In the genomic region with DNA sequence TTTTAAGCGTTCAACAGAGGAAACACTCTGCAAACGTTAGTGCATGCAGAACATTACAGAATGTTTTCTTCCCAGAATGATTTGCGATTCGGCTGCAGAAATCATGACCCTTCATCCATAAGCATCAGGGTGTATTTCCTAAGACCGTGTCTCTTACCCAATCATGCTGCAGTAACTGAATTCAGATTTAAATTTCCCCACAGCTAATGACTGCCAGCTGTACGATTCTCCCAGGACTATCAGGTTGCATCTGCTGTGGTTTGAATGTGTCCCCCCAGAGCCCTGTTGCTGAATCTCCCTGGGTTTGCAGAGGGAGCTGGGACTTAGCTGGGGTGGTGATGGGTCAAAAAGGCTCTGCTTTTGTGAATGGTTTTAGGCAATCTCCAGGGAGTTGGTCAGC, we compare ENCODE assay signal across 10 mouse cellular contexts. TPM values are rescaled to one million over a fixed set of nuclear protein-coding genes. Genes with fewer than 3 reads are reported as not detected.
DNase-seq lines count a peak whose midpoint lies in the region; ATAC-seq lines count a peak whose summit lies in the region.
"Had no signal": no experiment of that assay in that cellular context is flagged by ENCODE, and none has a peak within 500 bp of the region (broad histone marks: within the 10 kb centered on the region; RNA-seq: fewer than 3 reads in every experiment).

No protein-coding gene starts in this region.

- WGBS in midbrain, embryonic 13.5 days = 53% methylated on average over 6 of the region's 6 CpGs
- 58% methylated on average over 6 of the region's 6 CpGs for WGBS in midbrain, embryonic 15.5 days
- WGBS in embryonic facial prominence, embryonic 11.5 days = 30% methylated on average over 6 of the region's 6 CpGs
- 39% methylated on average over 6 of the region's 6 CpGs for WGBS in hindbrain, embryonic 16.5 days

- no peak for ATAC-seq in midbrain, embryonic 13.5 days
- ATAC-seq in midbrain, embryonic 15.5 days (replicated peaks) = no peak
- 0 out of 2 replicates have a peak, but pooled peaks have one; percentile 31 for ATAC-seq in embryonic facial prominence, embryonic 11.5 days (replicated peaks; ENCODE audit: insufficient number of reproducible peaks, low FRiP score, low TSS enrichment, low read depth)
- ATAC-seq in hindbrain, embryonic 16.5 days = no peak

- peaks cover 10% of the 10 kb centered on the region; the same call in 1 of the 2 replicates for H3K27me3 ChIP-seq in midbrain, embryonic 13.5 days
- no peaks in the 10 kb centered on the region for H3K27me3 ChIP-seq in midbrain, embryonic 15.5 days (replicated peaks)
- peaks cover 2% of the 10 kb centered on the region; the same call in 1 of the 2 replicates for H3K27me3 ChIP-seq in embryonic facial prominence, embryonic 11.5 days (ENCODE audit: control insufficient read depth, insufficient read depth, low read length)
- no peaks in the 10 kb centered on the region for H3K27me3 ChIP-seq in hindbrain, embryonic 16.5 days (replicated peaks; ENCODE audit: control insufficient read depth, insufficient read depth, low read length)

- no peak overlapping the region for H3K4me3 ChIP-seq in midbrain, embryonic 13.5 days (replicated peaks)
- H3K4me3 ChIP-seq in midbrain, embryonic 15.5 days = no peak overlapping the region
- no peak overlapping the region for H3K4me3 ChIP-seq in embryonic facial prominence, embryonic 11.5 days (ENCODE audit: low read depth, low read length)
- H3K4me3 ChIP-seq in hindbrain, embryonic 16.5 days (ENCODE audit: low read length) = no peak overlapping the region
- H3K4me3 ChIP-seq: liver, embryonic 15.5 days had no signal

- DNase-seq in embryonic facial prominence, embryonic 11.5 days (ENCODE audit: low spot score) = peak; percentile 91
- no peak for DNase-seq in urinary bladder, adult 18-20 months (ENCODE audit: low spot score in 2 of 2)
- DNase-seq in thymus, postnatal 36 days = no peak
- no peak for DNase-seq in right cerebral cortex, postnatal 10 days (ENCODE audit: low spot score in 2 of 2)
- DNase-seq: gastrocnemius, postnatal 10 days had no signal

- no peaks in the 10 kb centered on the region for H3K36me3 ChIP-seq in midbrain, embryonic 13.5 days
- H3K36me3 ChIP-seq in midbrain, embryonic 15.5 days (replicated peaks) = no peaks in the 10 kb centered on the region
- H3K36me3 ChIP-seq in embryonic facial prominence, embryonic 11.5 days (replicated peaks; ENCODE audit: control insufficient read depth, insufficient read depth, low read depth, low read length) = no peaks in the 10 kb centered on the region
- no peaks in the 10 kb centered on the region for H3K36me3 ChIP-seq in hindbrain, embryonic 16.5 days (ENCODE audit: control insufficient read depth, insufficient read depth, low read length)
- H3K36me3 ChIP-seq: G1E; liver, embryonic 15.5 days had no signal

- H3K4me2 ChIP-seq in midbrain, embryonic 13.5 days (replicated peaks) = no peak overlapping the region
- no peak overlapping the region for H3K4me2 ChIP-seq in midbrain, embryonic 15.5 days
- H3K4me2 ChIP-seq in embryonic facial prominence, embryonic 11.5 days (ENCODE audit: low read depth, low read length) = no peak overlapping the region
- H3K4me2 ChIP-seq in hindbrain, embryonic 16.5 days (ENCODE audit: low read length) = no peak overlapping the region
- H3K4me2 ChIP-seq: liver, embryonic 15.5 days had no signal

- H3K9me3 ChIP-seq in midbrain, embryonic 13.5 days = peaks cover 6% of the 10 kb centered on the region
- no peaks in the 10 kb centered on the region for H3K9me3 ChIP-seq in midbrain, embryonic 15.5 days
- H3K9me3 ChIP-seq in embryonic facial prominence, embryonic 11.5 days (replicated peaks; ENCODE audit: control insufficient read depth, low read length) = no peaks in the 10 kb centered on the region
- H3K9me3 ChIP-seq in hindbrain, embryonic 16.5 days (ENCODE audit: control insufficient read depth, low read length) = no peaks in the 10 kb centered on the region; the same call in 1 of the 2 replicates
- H3K9me3 ChIP-seq: G1E; liver, embryonic 15.5 days had no signal

- H3K9ac ChIP-seq in midbrain, embryonic 13.5 days (replicated peaks) = 0 out of 2 replicates have a peak overlapping the region, but pooled peaks have one; percentile 15
- no peak overlapping the region for H3K9ac ChIP-seq in midbrain, embryonic 15.5 days
- H3K9ac ChIP-seq in embryonic facial prominence, embryonic 11.5 days (replicated peaks; ENCODE audit: low read length) = no peak overlapping the region
- no peak overlapping the region for H3K9ac ChIP-seq in hindbrain, embryonic 16.5 days (ENCODE audit: low read depth, low read length)
- H3K9ac ChIP-seq: liver, embryonic 15.5 days had no signal

- H3K27ac ChIP-seq in midbrain, embryonic 13.5 days = no peak overlapping the region; the same call in 1 of the 2 replicates
- H3K27ac ChIP-seq in midbrain, embryonic 15.5 days = no peak overlapping the region
- H3K27ac ChIP-seq in embryonic facial prominence, embryonic 11.5 days (replicated peaks; ENCODE audit: low read depth, low read length) = no peak overlapping the region
- H3K27ac ChIP-seq in hindbrain, embryonic 16.5 days (ENCODE audit: low read depth, low read length) = peak overlapping the region; percentile 3; the same call in 1 of the 2 replicates
- H3K27ac ChIP-seq: liver, embryonic 15.5 days had no signal

- peaks cover 19% of the 10 kb centered on the region for H3K4me1 ChIP-seq in midbrain, embryonic 13.5 days (replicated peaks)
- peaks cover 23% of the 10 kb centered on the region for H3K4me1 ChIP-seq in midbrain, embryonic 15.5 days
- no peaks in the 10 kb centered on the region for H3K4me1 ChIP-seq in embryonic facial prominence, embryonic 11.5 days (ENCODE audit: control insufficient read depth, insufficient read depth, low read length)
- H3K4me1 ChIP-seq in hindbrain, embryonic 16.5 days (ENCODE audit: control insufficient read depth, insufficient read depth, low read depth, low read length) = peaks cover 4% of the 10 kb centered on the region

RNA-seq across cellular contexts. Expression of gene Hlcs, which starts 5.4 kb away (rescaled TPM):
- 9.2 and 9.8 TPM in 2 replicates for polyA plus RNA-seq in midbrain, embryonic 13.5 days (2015; fragmentation: Nextera tagmentation; extraction: Ambion mirVana)
- 9.7 and 10.1 TPM in 2 replicates for polyA plus RNA-seq in midbrain, embryonic 15.5 days (2015; fragmentation: Nextera tagmentation; extraction: Ambion mirVana)
- polyA plus RNA-seq in embryonic facial prominence, embryonic 11.5 days (2014; fragmentation: Nextera tagmentation; extraction: Ambion mirVana) = 7.4 and 8.6 TPM in 2 replicates
- polyA plus RNA-seq in hindbrain, embryonic 16.5 days (2015; fragmentation: Nextera tagmentation; extraction: Ambion mirVana) = 7.9 and 8.3 TPM in 2 replicates

RNA-seq across cellular contexts. Expression of gene Ripply3, which starts 20.3 kb away (rescaled TPM):
- 1.2 and 1.3 TPM in 2 replicates for polyA plus RNA-seq in midbrain, embryonic 13.5 days (2015; fragmentation: Nextera tagmentation; extraction: Ambion mirVana)
- 1.1 and 1.7 TPM in 2 replicates for polyA plus RNA-seq in midbrain, embryonic 15.5 days (2015; fragmentation: Nextera tagmentation; extraction: Ambion mirVana)
- 5.2 and 6.3 TPM in 2 replicates for polyA plus RNA-seq in embryonic facial prominence, embryonic 11.5 days (2014; fragmentation: Nextera tagmentation; extraction: Ambion mirVana)
- polyA plus RNA-seq in hindbrain, embryonic 16.5 days (2015; fragmentation: Nextera tagmentation; extraction: Ambion mirVana) = 0.84 and 1.3 TPM in 2 replicates
- polyA plus RNA-seq: G1E had no signal
